Mouse (Mus musculus) midbrain, embryonic 15.5 days (tissue): ENCODE measurements around the gene 3110082I17Rik. TPM values are rescaled to one million over a fixed set of nuclear protein-coding genes. Genes with fewer than 3 reads are reported as not detected.

Experiments
- ATAC-seq: fragments of 200-750 bp; cut with Nextera tagmentation; replicated peaks from 2 replicates; pipeline ENCODE4 v1.8.0; 2017; ENCODE audit warnings: moderate TSS enrichment
- H3K27ac ChIP-seq: fragments of 300-500 bp; sonication (generic); 2 replicates; pipeline ENCODE4 v1.5.1; 2015; ENCODE audit warnings: mild to moderate bottlenecking, inconsistent platforms
- H3K27me3 ChIP-seq: fragments of 300-500 bp; sonication (generic); replicated peaks from 2 replicates; pipeline ENCODE4 v1.6.1; 2015; ENCODE audit warnings: inconsistent platforms
- H3K36me3 ChIP-seq: fragments of 300-500 bp; sonication (generic); replicated peaks from 2 replicates; pipeline ENCODE4 v1.6.1; 2015; ENCODE audit warnings: inconsistent platforms
- H3K4me1 ChIP-seq: fragments of 300-500 bp; sonication (generic); 2 replicates; pipeline ENCODE4 v1.6.1; 2015; ENCODE audit warnings: inconsistent platforms
- H3K4me2 ChIP-seq: fragments of 300-500 bp; sonication (generic); 2 replicates; pipeline ENCODE4 v1.6.1; 2015; ENCODE audit warnings: inconsistent platforms, mild to moderate bottlenecking, moderate library complexity
- H3K4me3 ChIP-seq: fragments of 300-500 bp; sonication (generic); 2 replicates; pipeline ENCODE4 v1.5.1; 2015; ENCODE audit warnings: mild to moderate bottlenecking, inconsistent platforms
- H3K9ac ChIP-seq: fragments of 300-500 bp; sonication (generic); 2 replicates; pipeline ENCODE4 v1.6.1; 2015; ENCODE audit warnings: mild to moderate bottlenecking, inconsistent platforms
- H3K9me3 ChIP-seq: fragments of 300-500 bp; sonication (generic); 2 replicates; pipeline ENCODE4 v1.6.1; 2016; ENCODE audit warnings: inconsistent platforms
- WGBS: fragments of 180-500 bp; shearing (Covaris S2); methylation state at CpG from one replicate; pipeline ENCODE4 v1.1.7; 2015; ENCODE audit warnings: mixed read lengths; 5-methylcytosine and 5-hydroxymethylcytosine counted together
- polyA plus RNA-seq: library from polyadenylated mRNA; unstranded; fragments of >200 nt; fragmentation: Nextera tagmentation; extraction: Ambion mirVana; gene quantifications from 2 replicates; pipeline ENCODE4 v1.2.1, GENCODE M21; 2015

The 3110082I17Rik gene
- polyA plus RNA-seq, 1 experiment from 2014 or later: 16.7 TPM

DNA sequence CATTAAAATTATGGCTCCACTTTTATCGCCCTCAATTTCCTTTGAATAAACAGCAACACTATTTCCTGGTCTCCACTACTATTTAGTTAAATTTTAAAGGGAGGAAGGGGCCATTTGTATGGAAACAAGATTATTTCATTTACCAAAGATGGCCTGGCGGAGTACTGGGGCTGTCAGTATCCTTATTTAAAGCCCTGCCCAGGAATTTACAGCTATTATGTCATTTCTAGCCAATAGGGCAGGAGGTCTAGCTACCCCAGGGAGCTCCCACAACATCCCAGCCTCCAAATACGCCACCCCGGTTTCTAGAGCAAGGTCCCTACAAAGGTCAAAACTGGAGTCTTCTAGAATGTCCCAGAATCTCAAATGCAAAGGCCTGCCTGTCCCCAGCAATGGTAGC, 46.8 kb downstream of the 3110082I17Rik start:
- no peaks in the 10 kb centered on the region for H3K27me3 ChIP-seq

DNA sequence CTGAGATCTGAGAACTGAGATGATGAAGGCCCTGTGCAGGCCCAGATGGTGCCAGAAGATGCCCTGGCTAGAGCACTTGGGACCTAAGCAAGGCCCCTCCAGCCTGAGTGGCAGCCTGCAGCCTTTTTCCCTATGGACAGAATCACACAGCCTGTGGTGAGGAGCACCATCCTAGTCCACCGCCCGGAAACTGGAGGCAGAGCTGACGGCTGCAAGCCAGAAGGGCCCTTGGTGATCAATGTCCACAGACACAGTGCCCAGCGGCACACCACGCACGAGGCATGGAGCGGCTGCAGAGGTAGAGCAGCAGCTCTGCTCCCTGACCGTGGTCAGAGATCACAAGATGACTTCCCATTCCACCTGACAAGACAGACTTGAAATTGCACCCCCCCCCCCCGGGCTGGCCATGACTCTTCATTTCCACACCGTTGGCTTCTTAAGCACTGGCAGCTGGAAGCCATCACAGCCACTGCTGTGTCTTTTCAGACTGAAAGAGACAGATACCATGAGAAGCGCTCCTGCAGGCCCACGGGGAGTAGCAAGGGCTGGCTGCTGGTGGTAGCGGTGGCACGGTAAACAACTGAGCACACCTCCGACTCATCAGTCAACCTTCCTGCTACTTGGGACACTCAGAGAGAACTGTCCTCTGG, 48.5 kb downstream of the 3110082I17Rik start:
- H3K4me1 ChIP-seq: peaks cover 4% of the 10 kb centered on the region; the same call in 1 of the 2 replicates
- no peak overlapping the region for H3K9ac ChIP-seq
- H3K4me2 ChIP-seq: no peak overlapping the region
- H3K27me3 ChIP-seq: no peaks in the 10 kb centered on the region
- no peaks in the 10 kb centered on the region for H3K36me3 ChIP-seq
- no peaks in the 10 kb centered on the region for H3K9me3 ChIP-seq
- H3K27ac ChIP-seq: no peak overlapping the region
- H3K4me3 ChIP-seq: no peak overlapping the region
- WGBS: 82% methylated on average over 15 of the region's 15 CpGs
- no peak for ATAC-seq

More for the DNA sequence above, 46.8 kb downstream of the 3110082I17Rik start:
- H3K4me2 ChIP-seq: no peak overlapping the region
- WGBS: 82% methylated on average over 4 of the region's 4 CpGs
- ATAC-seq: no peak
- no peak overlapping the region for H3K4me3 ChIP-seq
- H3K9ac ChIP-seq: no peak overlapping the region
- no peaks in the 10 kb centered on the region for H3K36me3 ChIP-seq
- no peaks in the 10 kb centered on the region for H3K9me3 ChIP-seq
- H3K27ac ChIP-seq: no peak overlapping the region
- peaks cover 6% of the 10 kb centered on the region for H3K4me1 ChIP-seq

DNA sequence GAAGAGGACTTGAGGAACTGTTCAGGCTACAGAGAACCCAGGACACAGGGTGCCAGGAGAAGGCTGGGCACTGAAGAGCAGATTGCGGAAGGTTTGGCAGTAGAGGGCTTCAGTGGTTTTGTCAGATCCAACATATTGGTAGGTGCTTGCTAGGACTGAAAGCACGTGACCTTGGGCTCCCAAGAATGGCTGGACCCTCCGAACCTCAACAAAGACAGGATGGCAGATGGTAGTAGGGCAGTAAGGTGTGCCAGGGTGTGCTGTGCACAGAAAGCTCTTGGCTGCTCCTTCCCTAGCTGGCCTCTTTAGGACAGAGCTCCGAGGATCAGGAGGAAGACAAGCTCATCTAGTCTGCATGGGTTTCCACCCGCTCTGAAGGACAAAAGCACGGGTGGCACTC, 49.2 kb downstream of the 3110082I17Rik start:
- H3K9me3 ChIP-seq: no peaks in the 10 kb centered on the region
- no peaks in the 10 kb centered on the region for H3K27me3 ChIP-seq
- no peak overlapping the region for H3K27ac ChIP-seq
- ATAC-seq: no peak
- no peak overlapping the region for H3K9ac ChIP-seq
- no peaks in the 10 kb centered on the region for H3K36me3 ChIP-seq
- no peak overlapping the region for H3K4me2 ChIP-seq
- WGBS: 96% methylated on average over 6 of the region's 6 CpGs
- H3K4me1 ChIP-seq: peaks cover 4% of the 10 kb centered on the region; the same call in 1 of the 2 replicates
- H3K4me3 ChIP-seq: no peak overlapping the region

DNA sequence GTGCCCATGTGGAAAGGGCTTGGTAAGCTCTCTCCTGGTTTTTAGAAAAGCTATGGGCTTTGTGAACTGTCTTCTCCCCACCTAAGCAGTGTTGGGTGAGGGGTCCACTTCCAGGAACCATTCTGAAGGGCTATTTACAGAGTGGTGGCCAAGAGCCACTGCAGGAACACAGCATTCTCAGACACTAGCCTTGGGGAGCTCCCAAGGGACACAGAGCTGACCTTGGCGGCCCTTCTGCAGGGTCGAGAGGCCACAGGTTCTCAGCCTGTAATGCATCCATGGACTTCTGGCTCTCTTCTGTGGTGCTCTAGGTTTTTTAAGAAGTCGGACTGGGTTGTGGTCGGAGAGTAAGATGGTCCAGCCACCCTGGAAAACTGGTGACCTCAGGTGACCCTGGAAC, 50.3 kb downstream of the 3110082I17Rik start:
- Histone ChIP-seq H3K4me2 (no peak overlapping the region), H3K4me1 (peaks cover 4% of the 10 kb centered on the region; the same call in 1 of the 2 replicates), H3K9me3 (no peaks in the 10 kb centered on the region), H3K9ac (no peak overlapping the region), H3K36me3 (no peaks in the 10 kb centered on the region), H3K4me3 (no peak overlapping the region), H3K27me3 (no peaks in the 10 kb centered on the region), H3K27ac (no peak overlapping the region)
- ATAC-seq: no peak
- 88% methylated on average over 4 of the region's 4 CpGs for WGBS

DNA sequence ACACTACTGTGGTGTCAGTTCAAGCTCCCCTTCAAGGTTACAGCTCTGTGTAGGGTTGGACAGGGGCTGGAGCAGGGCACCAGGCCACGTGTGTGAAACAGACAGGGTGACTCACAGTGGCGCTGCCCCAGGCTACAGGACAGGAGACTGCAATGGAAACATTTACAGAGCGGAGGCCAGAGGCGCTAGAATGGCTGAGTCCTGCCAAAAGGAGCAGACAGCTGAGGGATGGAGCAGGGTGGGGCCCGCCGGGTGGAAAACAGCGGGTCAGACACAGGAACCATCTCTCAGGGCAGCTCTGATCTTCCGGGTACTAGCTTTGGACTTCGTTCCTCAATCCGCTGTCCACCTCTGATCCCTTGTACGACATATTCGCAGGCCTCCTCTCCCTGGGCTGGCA, 50.9 kb downstream of the 3110082I17Rik start:
- Histone ChIP-seq H3K9ac (no peak overlapping the region), H3K36me3 (no peaks in the 10 kb centered on the region), H3K27ac (no peak overlapping the region), H3K27me3 (no peaks in the 10 kb centered on the region), H3K9me3 (no peaks in the 10 kb centered on the region), H3K4me1 (peaks cover 4% of the 10 kb centered on the region; the same call in 1 of the 2 replicates), H3K4me2 (no peak overlapping the region), H3K4me3 (no peak overlapping the region)
- WGBS: 87% methylated on average over 12 of the region's 12 CpGs
- no peak for ATAC-seq

DNA sequence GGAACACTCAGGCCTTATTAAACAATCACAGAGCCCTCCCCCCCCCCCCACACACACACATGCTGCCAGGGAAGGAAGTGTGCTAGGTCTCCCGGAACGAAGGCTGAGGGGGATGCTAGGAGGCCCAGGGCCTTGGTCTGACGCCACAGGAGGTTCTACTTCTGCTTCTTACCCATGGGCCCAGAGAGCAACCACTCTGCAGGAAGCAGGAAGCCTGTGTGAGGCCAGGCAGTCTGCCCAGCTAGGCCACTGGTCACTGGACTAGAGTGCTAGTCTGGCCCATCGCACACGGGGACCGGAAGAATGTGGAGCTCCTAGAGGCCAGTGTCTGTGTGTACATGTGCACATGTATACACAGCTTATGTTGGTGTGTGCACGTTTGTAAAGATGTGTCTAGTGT, 51.8 kb downstream of the 3110082I17Rik start:
- Histone ChIP-seq H3K4me2 (no peak overlapping the region), H3K36me3 (no peaks in the 10 kb centered on the region), H3K9ac (no peak overlapping the region), H3K9me3 (no peaks in the 10 kb centered on the region), H3K4me1 (peaks cover 4% of the 10 kb centered on the region; the same call in 1 of the 2 replicates), H3K27me3 (no peaks in the 10 kb centered on the region), H3K4me3 (no peak overlapping the region), H3K27ac (no peak overlapping the region)
- ATAC-seq: no peak
- WGBS: 89% methylated on average over 7 of the region's 7 CpGs

DNA sequence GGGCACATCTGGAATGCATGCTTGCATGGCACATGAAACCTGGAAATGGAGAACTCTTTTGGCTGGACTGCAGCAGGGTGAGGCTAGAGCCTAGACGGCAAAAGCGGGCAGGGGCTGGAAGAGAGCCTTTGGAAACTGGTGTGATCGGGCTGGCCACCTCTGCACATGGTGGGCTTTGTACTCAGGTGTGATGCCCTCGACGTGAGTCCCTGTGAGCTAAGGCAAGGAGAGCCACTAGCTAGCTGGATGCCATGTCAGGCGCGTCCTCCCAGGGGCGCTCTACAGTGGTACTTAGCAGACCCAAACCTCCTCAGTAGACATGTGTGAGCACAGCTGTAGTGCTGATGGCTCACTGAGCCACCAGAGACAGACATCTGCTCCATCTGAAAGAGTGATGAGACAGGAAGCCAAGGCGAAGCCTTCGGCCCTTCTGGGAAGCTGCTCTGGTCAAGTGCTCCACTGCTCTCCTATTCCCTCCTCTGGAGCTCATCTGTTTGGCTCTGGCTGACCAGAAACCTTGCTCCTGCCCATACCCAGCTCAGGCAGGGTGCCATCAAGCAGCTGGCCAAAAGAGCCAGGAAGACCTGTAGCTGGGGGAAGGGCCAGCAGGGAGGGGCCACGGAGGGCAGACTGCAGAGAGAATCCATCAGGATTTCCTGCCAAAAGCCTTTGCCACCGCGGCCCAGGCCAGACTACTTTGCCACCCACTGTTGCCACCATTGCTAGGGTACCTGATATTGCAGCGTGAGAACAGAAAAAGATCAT, 53.0 kb downstream of the 3110082I17Rik start:
- no peak overlapping the region for H3K27ac ChIP-seq
- no peaks in the 10 kb centered on the region for H3K9me3 ChIP-seq
- H3K4me1 ChIP-seq: peaks cover 4% of the 10 kb centered on the region; the same call in 1 of the 2 replicates
- no peak overlapping the region for H3K9ac ChIP-seq
- H3K36me3 ChIP-seq: no peaks in the 10 kb centered on the region
- ATAC-seq: no peak
- 87% methylated on average over 14 of the region's 14 CpGs for WGBS
- no peak overlapping the region for H3K4me3 ChIP-seq
- no peak overlapping the region for H3K4me2 ChIP-seq
- H3K27me3 ChIP-seq: no peaks in the 10 kb centered on the region

DNA sequence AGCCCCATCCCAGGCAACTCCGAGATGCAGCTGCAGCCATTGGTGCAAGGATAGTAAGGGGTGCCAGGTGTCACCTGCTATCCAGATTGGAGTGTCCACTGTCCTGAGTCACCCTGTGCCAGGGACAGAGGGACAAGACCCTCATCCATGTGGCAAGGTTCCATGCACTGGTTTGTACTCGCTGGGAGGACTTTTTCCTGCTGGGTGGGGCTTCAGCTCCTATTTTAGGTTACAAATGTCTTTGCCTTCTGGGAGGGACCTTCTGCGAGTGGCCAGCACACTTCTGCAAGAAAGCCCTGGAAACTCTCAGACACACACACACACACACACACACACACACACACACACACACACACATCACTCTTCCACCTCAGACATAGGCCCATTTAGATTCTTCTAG, 54.4 kb downstream of the 3110082I17Rik start:
- no peak overlapping the region for H3K9ac ChIP-seq
- no peaks in the 10 kb centered on the region for H3K36me3 ChIP-seq
- no peak overlapping the region for H3K27ac ChIP-seq
- 82% methylated on average over 3 of the region's 3 CpGs for WGBS
- H3K4me3 ChIP-seq: no peak overlapping the region
- ATAC-seq: no peak
- H3K9me3 ChIP-seq: no peaks in the 10 kb centered on the region
- no peak overlapping the region for H3K4me2 ChIP-seq
- peaks cover 4% of the 10 kb centered on the region; the same call in 1 of the 2 replicates for H3K4me1 ChIP-seq
- H3K27me3 ChIP-seq: no peaks in the 10 kb centered on the region

DNA sequence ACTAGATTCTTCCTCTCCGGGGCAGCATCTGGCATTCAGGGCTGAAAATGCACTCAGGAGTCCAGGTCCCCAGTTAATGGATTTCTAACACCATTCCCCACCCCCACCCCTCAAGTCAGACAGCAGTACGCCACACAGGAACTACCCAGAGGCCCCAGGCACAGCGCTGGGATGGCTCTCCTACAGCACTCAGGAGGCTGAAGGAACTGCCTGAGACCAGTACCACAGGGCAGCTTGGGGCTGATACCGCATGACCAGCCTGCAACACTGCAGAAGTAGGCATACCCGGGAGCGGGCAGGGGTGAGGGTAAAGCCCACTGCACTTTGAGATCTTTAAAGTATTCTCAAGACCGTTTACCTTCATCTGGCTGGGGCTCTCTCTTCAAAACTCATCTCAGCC, 54.8 kb downstream of the 3110082I17Rik start:
- no peaks in the 10 kb centered on the region for H3K27me3 ChIP-seq
- no peak overlapping the region for H3K4me3 ChIP-seq
- H3K9me3 ChIP-seq: no peaks in the 10 kb centered on the region
- no peak overlapping the region for H3K27ac ChIP-seq
- H3K4me1 ChIP-seq: peaks cover 4% of the 10 kb centered on the region; the same call in 1 of the 2 replicates
- H3K4me2 ChIP-seq: no peak overlapping the region
- no peak overlapping the region for H3K9ac ChIP-seq
- no peak for ATAC-seq
- no peaks in the 10 kb centered on the region for H3K36me3 ChIP-seq
- 83% methylated on average over 7 of the region's 7 CpGs for WGBS

DNA sequence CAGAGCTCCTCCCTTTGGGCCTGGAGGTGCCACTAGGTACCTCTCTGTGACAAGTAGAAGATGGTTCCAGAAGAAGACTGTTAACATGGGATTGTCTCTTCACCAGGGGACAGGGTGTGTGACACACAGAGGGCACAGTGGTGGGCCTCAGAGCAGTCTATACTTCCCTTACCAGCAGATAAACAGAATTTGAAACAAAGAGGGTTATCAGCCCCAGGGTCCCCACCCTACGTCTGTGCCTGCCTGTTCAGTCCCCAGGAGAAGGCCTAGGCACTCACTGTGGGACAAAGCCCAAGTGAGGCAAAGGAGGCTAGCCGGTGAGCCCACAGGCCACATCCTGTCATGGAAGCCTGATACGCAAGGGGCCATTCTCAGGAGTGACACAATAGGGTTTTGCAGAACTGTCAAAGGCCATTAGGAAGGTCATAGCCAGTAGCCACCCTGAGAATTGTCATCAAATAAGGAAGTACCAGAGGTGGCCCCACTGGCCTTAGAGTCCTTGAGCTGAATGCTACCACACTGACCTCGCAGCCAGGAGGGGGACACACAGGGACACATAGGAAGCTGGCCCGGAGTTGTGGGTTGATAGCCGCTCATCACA, 55.4 kb downstream of the 3110082I17Rik start, which contains the start of gene C130050O18Rik:
C130050O18Rik (plus strand) TSS at position 480 of the 601 bp plus-strand sequence.
- Histone ChIP-seq H3K4me3 (no peak within 1 kb of the TSS), H3K4me2 (no peak within 1 kb of the TSS), H3K27me3 (no peaks in the 10 kb centered on the region), H3K36me3 (no peaks in the 10 kb centered on the region), H3K9me3 (no peaks in the 10 kb centered on the region), H3K27ac (no peak within 1 kb of the TSS), H3K9ac (no peak within 1 kb of the TSS), H3K4me1 (peaks cover 4% of the 10 kb centered on the region; the same call in 1 of the 2 replicates)
- no peak for ATAC-seq
- WGBS: 84% methylated on average over 6 of the region's 6 CpGs

DNA sequence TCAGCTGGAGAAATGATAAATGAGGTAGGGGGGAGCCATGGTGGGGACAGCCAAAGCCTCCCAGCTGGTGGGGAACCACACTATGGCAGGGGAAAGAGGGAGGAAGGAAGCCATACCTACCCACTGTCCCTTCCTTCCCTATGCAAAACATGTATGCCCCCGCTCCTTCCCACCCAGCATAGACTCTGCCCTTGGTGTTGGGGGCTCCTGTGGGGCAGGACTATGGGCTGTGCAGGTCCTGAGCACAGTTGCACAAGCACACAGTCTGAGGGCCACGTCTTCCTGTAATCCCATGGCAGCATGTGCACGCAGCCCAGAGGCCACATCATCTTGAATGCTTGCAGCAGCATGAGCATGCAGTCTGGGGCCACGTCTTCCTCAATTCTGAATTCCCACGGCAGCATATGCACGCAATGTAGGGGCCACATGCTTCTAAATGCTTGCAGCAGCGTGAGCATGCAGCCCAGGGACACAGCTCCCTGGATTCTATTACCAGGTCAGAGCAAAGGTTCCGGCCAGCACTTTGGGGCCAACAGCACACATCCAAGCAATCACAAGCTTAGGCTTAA, 56.6 kb downstream of the 3110082I17Rik start:
- no peaks in the 10 kb centered on the region for H3K27me3 ChIP-seq
- no peaks in the 10 kb centered on the region for H3K9me3 ChIP-seq
- no peak overlapping the region for H3K27ac ChIP-seq
- no peak overlapping the region for H3K9ac ChIP-seq
- no peaks in the 10 kb centered on the region for H3K36me3 ChIP-seq
- ATAC-seq: no peak
- no peak overlapping the region for H3K4me3 ChIP-seq
- no peak overlapping the region for H3K4me2 ChIP-seq
- H3K4me1 ChIP-seq: peaks cover 4% of the 10 kb centered on the region; the same call in 1 of the 2 replicates
- WGBS: 89% methylated on average over 8 of the region's 8 CpGs

DNA sequence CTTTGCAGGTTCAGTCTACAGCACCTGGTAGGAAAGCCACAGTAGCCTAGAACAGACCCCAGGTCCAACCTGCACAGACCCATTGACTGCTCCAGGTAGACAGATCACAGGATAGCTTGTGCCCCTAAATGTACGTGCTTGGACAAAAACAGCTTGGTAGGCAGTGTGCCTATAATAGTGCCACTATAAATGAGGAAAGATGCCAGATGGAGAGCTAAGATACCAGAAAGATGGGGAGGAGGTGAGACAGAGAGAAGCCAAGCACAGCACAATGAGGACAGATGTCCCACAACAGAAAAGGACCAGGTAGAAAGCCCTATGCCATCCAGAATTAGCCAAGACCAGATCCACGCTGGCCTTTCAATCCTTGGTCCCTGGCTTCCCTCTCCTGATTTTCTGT, 58.2 kb downstream of the 3110082I17Rik start:
- no peaks in the 10 kb centered on the region for H3K27me3 ChIP-seq
- H3K4me1 ChIP-seq: peaks cover 3% of the 10 kb centered on the region; the same call in 1 of the 2 replicates
- H3K36me3 ChIP-seq: no peaks in the 10 kb centered on the region
- H3K9me3 ChIP-seq: no peaks in the 10 kb centered on the region
- no peak overlapping the region for H3K4me3 ChIP-seq
- no peak for ATAC-seq
- WGBS: 92% methylated on average over 2 of the region's 2 CpGs
- H3K27ac ChIP-seq: no peak overlapping the region
- H3K4me2 ChIP-seq: no peak overlapping the region
- H3K9ac ChIP-seq: no peak overlapping the region
